Mouse (Mus musculus) adrenal gland, adult 18-20 months (tissue): ENCODE measurements around the gene Creb3l4. TPM values are rescaled to one million over a fixed set of nuclear protein-coding genes. Genes with fewer than 3 reads are reported as not detected.
"Not testable (repeated sequence)": the region's sequence is repeated elsewhere in the genome, so short reads cannot be mapped to it uniquely, and the experiment has no call there.

ENCODE experiments used
- DNase-seq, 2 experiments: peaks; one replicate each; pipeline ENCODE4 v3.0.0; 2021 to 2022; ENCODE audit warnings: low spot score in 2 of 2
- total RNA-seq, 2 experiments: library from RNA; stranded (reverse); gene quantifications; 1 replicate in 1 of 2; 2 replicates in 1 of 2; pipeline ENCODE4 v1.2.3; 2021

Creb3l4 gene
- total RNA-seq, 2 experiments from 2014 or later: 0.36 to 0.38 TPM

DNA sequence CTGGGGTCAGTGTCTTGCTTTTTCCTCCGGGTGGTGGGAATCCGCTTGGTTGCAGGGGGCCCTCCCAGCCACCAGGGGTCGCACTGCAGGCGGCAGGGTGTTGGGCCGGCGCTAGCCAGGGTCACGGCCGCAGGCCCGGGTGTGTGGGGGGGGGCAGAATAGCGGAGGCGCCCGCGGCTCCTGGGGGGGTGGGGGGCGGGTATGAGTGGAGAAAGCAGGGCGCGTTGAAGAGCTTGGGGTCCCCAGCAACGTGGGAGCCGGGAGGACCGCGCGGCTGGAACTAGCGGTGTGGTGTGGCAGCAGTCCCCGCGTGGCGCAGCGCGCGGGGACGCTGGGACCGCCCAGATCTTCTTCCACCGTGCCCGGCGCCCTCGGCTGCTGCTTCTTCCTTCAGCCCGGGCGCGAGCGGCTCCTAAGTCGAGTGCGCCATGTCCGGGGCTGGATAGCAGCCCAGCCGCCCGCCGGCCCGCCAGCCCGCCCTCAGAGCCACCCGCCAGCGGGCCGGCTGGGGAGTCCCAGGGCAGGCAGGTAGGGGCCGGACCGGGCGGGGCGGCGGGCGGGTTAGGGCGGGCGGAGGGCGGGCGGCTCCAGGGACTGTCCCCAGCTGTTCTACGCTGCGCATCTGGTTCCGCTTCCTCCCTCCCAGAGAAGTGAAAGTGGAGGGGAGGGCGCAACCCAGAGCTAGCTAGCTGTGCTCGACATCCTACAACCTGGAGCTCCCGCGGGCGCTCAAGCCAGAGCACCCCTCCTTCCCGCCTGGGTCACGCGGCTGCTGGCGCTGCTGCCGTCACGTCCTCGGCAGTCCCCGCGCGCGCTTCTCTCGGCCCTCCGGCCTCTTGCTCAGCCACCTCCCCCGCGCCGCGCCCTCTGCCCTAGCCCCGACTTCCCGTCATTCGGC is 22.0 kb upstream of the Creb3l4 start, which contains the start of gene Dennd4b:
Gene Dennd4b, plus strand, starts transcription at position 152 of the 898 bp plus-strand sequence.
- peak; percentile 95 for DNase-seq

DNA sequence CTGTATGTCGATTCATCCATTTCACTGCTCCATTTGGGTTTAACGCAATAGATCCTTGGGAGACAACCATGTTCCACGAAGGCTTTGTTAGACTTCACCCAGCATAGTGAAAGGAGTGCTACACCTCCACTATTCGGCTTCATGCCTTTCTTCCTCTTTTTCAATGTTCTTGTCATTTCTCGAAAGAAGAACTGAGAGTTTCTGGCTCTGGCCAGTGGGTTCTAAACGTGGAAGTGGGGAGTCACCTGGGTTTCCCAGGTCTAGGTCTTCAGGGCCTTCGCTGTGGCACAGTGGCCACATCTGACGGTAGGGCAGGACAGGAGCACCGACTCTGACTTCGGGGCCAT is 21.3 kb upstream of the Creb3l4 start:
- DNase-seq: no peak

DNA sequence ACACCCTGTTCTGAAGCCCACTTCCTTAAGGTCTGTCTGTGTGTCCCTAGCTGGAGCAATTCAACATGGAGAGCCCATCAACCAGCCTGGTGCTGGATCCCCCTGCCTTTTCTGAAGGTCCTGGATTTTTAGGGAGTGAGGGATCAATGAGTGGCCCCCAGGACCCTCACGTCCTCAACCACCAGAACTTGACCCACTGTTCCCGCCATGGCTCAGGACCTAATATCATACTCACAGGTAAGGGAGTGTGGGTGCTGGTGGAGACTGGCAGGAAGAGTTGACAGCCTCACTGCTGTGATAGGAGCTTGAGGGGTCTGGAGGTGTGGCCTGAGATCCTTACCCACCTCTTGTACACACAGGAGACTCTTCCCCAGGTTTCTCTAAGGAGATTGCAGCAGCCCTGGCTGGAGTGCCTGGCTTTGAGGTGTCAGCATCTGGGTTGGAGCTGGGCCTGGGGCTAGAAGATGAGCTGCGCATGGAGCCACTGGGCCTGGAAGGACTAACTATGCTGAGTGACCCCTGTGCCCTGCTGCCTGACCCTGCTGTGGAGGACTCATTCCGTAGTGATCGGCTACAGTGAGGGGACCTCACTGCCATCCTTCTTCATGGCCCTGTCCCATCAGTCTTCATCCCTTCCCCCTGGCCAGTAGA is 19.9 kb upstream of the Creb3l4 start:
- no peak for DNase-seq

DNA sequence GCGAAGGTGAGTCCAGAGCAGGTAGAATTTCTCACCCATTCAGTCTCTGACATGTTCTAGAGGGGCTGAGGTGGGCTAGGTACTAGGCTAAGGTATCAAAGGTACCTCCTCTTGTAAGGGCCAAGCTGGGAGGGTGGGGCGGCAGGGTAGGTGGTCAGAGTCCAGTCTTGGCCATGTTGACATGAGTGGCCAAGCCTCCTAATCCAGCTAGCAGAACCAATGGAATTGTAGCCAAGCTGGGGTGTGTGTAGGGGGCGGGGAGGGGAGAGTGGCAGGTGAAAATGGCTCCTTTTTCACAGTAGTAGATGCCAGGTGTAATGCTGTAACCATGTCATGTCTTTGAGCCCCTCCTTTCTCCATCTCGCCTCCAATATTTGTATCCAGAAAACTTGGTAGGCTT is 15.2 kb upstream of the Creb3l4 start:
- DNase-seq: no peak

DNA sequence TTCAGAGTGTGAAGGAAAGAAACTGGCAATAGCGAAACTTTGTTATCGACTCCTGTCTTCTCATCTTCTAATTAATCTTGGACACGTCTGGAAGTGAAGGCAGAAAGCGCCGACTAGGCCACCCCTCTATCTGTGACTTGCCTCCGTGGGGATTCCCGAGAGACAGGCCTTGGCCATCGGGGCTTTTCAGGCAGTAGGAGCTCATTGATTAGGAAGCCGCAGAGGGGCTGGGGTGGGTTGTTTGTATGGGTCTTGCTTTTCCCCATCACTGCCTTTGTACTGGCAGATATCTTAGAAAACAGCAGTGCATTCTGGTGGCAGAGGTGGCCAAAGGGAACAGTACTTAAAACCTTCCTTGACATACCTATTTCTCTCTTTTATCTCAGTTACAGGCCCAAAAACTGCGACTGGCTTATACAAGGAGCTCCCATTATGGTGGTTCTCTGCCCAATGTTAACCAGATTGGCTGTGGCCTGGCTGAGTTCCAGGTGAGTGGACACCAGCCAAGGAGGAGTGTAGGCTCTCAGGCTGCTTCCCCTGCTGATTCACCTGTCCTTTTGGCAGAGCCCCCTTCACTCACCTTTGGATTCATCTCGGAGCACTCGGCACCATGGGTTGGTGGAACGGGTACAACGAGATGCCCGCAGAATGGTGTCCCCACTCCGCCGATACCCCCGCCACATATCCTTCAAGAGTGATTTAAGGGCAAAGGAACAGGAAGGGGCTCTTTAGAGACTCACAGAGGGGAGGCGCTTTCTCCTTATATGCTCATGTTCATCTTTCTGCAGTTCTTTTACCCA is 13.6 kb upstream of the Creb3l4 start:
- DNase-seq: no peak

DNA sequence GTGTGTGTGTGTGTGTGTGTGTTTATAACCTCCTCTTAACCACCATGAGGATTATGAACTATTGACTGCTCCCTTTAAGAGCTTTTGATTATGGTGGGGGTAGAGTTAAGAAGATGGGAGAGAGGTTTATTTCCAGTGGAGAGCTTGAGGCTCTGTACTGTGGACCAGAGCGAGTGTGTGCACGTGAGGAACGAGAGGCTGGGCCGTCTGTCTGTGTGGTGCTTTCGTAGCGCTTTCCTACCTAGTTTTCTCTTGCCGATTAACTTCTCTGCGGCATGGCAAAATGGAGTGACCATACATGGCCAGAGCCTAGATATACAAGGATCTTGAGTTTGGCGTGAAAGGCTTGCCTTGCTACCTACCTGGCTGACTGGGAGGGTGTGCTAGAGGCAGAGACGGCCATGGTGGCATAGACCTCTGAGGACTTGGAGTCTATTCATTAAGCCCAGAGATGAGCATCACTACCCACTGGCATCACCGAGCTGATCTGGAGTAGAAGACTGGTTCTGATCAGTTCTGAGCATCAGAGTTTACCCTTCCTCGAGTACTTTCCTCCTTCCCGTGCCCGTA is 12.6 kb upstream of the Creb3l4 start:
- no peak for DNase-seq

DNA sequence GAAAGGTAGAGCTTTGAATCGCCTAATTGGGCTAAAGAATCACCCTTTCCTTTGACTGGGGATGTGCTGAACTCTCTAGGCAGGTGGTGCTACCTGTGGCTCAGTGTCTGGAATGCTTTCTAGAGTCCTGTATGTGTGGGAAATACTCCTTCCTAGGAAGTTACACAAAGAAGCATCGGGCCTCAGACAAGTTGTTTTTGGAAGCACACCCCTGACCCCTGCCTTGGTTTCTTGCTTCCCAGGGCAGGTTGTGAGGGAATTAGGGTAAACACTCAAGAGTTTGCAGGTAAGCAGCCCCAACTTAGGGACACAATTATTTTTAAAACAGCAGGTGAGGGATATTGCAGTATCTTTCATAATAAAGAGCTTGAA is 11.9 kb upstream of the Creb3l4 start:
- no peak for DNase-seq

DNA sequence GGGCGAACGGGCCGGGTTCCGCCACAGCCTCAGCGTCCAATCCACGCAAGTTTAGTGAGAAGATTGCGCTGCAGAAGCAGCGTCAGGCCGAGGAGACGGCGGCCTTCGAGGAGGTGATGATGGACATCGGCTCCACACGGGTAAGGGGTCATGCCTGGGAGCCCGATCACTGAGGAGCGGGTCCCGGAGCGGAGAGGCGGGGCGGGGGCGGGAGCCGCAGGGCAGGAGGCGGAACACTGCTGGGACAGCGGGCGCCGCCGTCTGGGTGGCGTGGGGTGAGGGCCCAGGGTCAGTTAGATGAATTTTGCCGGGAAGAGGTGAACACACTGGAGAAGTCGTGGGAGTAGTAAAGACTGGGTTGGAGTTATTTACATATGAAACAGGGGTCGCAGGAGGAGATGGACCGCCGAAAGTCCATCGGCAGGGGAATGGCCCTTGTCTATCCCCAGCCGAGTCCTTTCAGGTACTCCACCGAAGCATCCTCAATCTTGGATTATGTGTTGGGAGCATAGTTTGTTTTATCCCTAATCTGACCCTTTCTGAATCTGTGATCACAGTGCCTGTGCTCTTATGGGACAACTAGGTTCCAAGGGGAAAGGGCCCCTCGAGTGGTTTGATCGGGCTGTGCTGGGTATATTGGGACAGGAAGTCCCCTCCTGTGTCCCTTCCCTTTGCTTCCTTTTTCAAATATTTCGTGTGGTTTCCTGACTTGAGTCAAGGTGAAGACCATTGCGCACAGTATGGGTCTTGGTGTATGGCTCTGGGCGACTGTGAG is 11.3 kb upstream of the Creb3l4 start:
- DNase-seq: no peak

DNA sequence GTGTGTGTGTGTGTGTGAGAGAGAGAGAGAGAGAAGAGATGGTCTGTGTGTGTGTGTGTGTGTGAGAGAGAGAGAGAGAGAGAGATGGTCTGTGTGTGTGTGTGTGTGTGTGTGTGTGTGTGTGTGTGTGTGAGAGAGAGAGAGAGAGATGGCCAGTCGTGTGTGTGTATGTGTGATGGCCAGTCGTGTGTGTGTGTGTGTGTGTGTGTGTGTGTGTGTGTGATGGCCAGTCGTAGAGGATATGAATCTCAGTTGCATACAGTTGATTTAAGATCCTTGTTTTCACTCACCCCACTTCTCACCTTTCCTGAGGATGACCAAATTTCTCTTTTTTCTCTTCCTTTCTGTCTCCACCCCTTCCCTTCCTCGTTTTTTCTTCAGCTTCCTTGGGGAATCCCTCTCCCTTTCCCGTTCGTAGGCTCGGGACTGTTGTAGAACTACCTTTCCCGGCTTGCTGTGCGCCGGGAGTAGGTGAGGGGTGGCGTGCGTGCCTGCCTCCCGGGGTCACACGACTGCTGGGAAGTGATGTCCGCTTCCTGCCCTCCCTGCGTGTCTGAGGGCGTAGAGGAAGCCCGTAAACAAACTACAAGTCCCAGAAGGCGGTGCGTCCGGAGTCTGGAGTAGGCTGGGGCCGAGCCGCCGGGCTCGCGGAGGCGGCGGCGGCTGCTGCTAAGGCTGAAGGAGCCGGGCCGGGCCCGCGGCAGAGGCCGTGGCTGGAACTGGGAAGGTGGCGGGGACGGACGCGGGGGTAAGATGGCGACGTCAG is 10.5 kb upstream of the Creb3l4 start, which contains the start of gene Crtc2:
Gene Crtc2, plus strand, starts transcription at position 511 of the 766 bp plus-strand sequence.
- DNase-seq: peak; percentile 80

DNA sequence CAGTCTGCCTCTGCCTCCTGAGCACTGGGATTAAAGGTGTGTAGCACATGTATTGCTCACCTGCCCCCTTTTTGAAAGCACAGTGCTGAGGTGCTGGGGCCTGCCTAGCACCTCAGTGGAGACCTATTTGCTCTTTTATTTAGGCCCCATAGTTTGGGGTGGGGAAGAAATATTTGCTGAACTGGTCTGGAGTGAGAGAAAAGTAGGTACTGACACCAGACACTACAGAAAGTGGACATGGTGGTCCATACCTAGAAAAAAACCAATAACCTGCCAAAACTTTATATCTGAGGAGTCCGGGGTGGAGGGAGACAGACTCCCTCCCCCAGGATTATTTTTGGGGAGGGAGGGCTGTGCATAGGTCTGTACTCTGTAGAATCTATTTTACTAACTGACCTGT is 9.9 kb upstream of the Creb3l4 start:
- not testable (repeated sequence) for DNase-seq

DNA sequence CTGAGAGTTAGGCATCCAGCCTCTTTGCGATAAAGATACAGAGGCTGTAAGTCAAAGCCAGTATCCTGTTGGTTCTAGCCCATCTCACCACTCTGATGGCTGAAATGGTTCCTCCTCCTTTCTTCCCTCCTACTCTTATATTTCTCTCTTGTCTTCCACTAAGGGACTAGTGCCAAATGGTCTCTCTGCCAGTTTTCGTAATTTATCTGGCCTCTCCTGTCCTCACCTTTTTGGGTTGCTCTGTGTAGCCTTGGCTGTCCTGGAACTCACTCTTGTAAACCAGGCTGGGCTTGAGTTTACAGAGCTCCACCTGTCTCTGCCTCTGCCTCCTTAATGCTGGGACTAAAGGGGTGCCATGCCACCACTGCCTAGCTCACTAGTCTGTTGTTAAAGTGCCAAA is 9.3 kb upstream of the Creb3l4 start:
- DNase-seq: not testable (repeated sequence)

DNA sequence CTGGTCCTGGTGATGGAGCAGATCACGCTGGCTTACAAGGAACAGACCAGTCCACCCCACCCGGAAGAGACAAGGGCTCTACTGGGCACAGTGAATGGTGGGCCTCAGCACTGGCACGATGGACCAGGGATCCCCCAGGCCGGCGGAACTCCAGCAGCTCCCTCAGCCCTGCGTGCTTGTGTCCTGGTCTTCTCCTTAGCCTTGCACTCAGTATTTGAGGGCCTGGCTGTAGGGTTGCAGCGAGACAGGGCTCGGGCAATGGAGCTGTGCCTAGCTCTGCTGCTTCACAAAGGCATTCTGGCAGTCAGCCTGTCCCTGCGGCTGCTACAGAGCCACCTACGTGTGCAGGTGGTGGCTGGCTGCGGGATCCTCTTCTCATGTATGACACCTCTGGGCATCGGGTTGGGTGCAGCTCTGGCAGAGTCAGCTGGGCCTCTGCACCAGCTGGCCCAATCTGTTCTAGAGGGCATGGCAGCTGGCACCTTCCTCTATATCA is 8.5 kb upstream of the Creb3l4 start:
- DNase-seq: not testable (repeated sequence)

DNA sequence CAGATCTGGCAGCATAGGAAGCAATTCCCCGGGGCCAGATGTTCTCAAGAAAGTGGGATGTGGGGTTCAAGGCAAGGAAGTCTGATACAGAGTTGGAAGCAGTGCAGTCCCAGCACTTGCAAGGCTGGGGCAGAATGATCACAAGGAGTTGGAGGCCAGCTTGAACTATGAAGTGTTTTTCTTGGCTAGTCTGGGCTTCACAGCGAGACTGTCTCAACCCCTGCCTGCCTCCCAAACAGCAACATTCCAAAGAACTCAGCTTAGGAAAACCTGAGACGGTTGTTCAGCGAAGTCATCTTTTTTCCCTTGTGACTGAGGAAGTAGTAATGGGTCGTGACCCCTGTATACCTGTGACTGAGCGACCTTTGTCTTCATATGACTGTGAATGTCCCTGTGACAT is 7.5 kb upstream of the Creb3l4 start:
- DNase-seq: no peak

DNA sequence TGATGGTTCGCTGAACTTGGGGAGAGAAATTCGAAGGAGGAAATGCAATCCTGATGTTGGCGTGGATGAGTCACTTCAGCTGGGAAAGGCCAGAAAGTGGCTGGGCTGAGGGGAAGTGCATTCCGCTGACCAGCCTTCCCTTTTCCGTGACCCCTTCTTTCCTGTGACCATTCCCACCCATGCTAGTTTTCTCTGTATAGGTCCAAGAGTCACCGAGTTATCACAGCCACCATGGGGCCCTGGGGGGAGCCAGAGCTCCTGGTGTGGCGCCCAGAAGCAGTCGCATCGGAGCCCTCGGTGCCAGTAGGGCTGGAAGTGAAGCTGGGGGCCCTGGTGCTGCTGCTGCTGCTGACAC is 5.4 kb upstream of the Creb3l4 start:
- peak; percentile 43 to 60 for DNase-seq

DNA sequence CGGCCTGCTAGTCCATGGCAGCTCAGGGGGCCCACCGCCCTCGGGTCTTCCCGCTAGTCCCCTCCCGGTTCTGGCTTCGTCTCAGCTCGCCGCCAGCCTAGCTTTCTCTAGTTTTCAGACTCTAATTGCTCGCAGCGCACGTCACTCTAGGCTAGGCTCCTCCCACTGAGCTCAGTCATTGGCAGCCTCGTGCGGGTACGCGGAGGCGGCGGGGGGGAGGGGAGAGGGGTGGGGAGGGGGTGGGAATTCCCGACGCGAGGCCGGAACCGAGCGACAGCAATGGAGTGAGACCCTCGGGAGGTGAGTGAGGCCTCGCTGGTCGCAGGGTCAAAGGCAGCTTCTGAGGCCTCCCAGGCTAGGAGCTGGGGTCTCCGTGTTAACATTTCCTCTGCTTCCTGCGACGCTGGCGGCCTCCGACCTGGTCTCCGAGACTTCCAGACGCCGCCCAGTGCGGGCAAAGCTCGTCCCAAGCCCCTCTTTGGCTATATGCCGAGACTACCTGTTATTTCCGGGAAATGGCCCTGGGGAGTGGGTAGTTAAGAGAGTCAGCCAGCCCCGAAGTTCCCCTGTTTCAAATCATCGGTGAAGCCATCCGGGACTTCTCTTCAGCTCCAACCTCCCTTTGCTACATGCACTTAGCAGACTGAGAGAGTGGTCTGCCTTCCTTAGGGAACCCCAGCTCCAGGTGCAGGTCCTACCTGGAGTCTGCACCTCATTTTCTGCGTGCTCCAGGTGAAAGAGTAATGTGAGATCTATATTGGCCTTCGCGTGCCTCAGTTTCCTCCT is 4.8 kb upstream of the Creb3l4 start, which contains the start of gene Slc39a1:
Gene Slc39a1, plus strand, starts transcription at position 213 of the 786 bp plus-strand sequence.
- peak; percentile 83 to 85 for DNase-seq

DNA sequence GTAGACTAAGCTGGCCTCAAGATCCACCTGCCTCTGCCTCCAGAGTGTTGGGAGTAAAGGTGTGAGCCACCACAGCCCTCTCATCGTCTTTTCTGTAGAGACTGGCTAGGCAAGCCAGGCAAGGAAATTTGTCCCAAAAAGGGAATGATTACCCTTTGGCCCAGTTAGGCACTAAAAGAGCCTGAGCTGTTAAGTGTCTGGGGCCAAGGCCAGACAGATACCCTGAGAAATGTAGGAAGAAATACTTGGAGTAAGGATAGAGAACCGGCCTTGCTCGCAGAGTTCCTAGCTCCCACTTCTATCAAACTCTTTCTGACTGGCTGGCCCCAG is 4.3 kb upstream of the Creb3l4 start:
- no peak for DNase-seq

DNA sequence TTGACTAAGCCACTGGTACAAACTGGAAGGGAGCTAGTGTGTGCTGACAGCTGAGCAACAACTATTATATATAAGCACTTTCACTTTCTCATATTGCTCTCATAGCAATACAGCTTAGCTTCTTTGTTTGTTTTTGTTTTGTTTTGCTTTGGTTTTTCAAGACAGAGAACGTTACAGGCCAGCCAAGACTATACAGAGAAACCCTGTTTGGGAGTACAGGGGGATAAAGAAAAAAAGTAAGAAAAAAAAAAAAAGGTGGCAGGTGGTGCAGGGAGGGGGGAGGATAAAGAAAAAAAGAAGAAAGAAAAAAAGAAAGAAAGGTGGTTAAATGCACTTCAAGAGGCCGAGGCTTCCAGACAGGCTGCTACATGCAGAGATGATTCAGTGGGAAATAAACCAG is 2.1 kb upstream of the Creb3l4 start:
- DNase-seq: no peak

DNA sequence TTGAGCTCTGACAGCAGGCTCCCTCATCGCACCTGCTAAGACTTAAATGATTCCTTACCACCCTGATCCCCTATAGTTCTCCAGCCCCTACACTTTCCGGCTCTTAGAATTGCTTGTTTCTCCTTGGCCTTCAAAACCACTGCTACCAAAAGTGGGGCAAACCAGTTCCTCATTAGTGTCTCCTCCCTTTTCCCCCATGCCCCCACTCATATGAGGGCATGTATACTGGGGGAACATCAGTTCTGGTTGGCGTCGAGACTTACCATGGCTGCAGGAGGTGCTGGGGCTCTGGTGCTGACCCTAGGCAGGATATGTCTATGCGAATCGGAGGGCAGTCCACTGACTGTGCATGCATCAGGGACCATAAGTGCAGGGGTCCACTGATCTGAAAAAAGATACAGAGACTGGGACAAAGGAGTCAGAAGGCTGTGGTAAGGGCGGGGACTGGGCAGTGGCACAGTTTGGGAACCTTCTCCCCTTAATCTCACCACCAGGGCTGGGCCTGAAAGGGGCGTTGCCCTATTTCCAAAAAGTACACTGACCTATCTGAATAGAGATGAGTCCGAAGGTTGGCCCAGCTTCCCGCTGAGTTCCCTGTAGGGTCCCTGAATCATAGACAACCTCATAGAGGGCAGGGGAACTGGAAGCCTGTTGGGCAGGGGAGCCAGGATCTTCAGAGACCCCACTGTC is 1.5 kb downstream of the Creb3l4 start:
- no peak for DNase-seq
